Mouse (Mus musculus) stomach, embryonic 15.5 days (tissue): ENCODE measurements at regions not wholly inside any gene's neighbourhood (a gene's known extent, or its start where the extent isn't known, plus 50 kb on each side); places are given as distances from the start of the nearest gene placed in this dataset.

Experiments used
- ATAC-seq: fragments of 200-750 bp; cut with Nextera tagmentation; 2 replicates; pipeline ENCODE4 v1.8.0; 2017; ENCODE audit warnings: low read depth, moderate number of reproducible peaks, moderate TSS enrichment; ENCODE audit not compliant: insufficient read depth, low FRiP score
- H3K27ac ChIP-seq: fragments of 300-500 bp; sonication (generic); 2 replicates; pipeline ENCODE4 v1.5.1; 2015; ENCODE audit warnings: mild to moderate bottlenecking, inconsistent platforms
- H3K27me3 ChIP-seq: fragments of 300-500 bp; sonication (generic); replicated peaks from 2 replicates; pipeline ENCODE4 v1.6.1; 2015; ENCODE audit warnings: inconsistent platforms
- H3K36me3 ChIP-seq: fragments of 300-500 bp; sonication (generic); 2 replicates; pipeline ENCODE4 v1.6.1; 2015; ENCODE audit warnings: inconsistent platforms
- H3K4me1 ChIP-seq: fragments of 300-500 bp; sonication (generic); 2 replicates; pipeline ENCODE4 v1.6.1; 2015; ENCODE audit warnings: inconsistent platforms
- H3K4me2 ChIP-seq: fragments of 300-500 bp; sonication (generic); 2 replicates; pipeline ENCODE4 v1.6.1; 2015; ENCODE audit warnings: mild to moderate bottlenecking, inconsistent platforms
- H3K4me3 ChIP-seq: fragments of 300-500 bp; sonication (generic); replicated peaks from 2 replicates; pipeline ENCODE4 v1.5.1; 2015; ENCODE audit warnings: inconsistent platforms
- H3K9ac ChIP-seq: fragments of 300-500 bp; sonication (generic); 2 replicates; pipeline ENCODE4 v1.6.1; 2015; ENCODE audit warnings: inconsistent platforms
- H3K9me3 ChIP-seq: fragments of 300-500 bp; sonication (generic); 2 replicates; pipeline ENCODE4 v1.6.1; 2016; ENCODE audit warnings: inconsistent platforms
- WGBS: fragments of 180-500 bp; shearing (Covaris S2); methylation state at CpG from one replicate; pipeline ENCODE4 v1.1.7; 2015; 5-methylcytosine and 5-hydroxymethylcytosine counted together

DNA sequence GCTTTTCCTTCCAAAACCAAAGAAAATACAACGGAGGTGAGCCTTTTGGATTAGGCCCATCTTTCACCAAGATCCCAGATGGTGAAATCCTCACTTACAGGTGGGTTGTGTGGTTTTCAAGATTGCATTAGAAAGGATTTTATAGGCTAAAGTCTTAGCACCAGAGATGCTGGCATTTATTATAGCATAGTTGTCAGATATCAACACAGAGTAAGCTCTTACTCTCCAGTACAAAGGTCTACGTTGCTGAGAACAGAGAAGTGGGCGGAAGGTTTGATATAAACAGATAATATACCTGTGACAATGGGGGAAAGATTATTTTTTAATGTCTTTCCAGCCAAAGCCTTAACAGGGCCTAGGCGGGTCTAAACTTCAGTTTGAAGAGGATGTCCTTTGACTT lies 57.4 kb upstream of the Cyp1b1 start:
- no peak overlapping the region for H3K4me2 ChIP-seq
- no peaks in the 10 kb centered on the region for H3K36me3 ChIP-seq
- H3K9me3 ChIP-seq = no peaks in the 10 kb centered on the region
- 69% methylated on average over 4 of the region's 4 CpGs for WGBS
- no peaks in the 10 kb centered on the region for H3K4me1 ChIP-seq
- ATAC-seq = no peak
- H3K4me3 ChIP-seq = no peak overlapping the region
- H3K9ac ChIP-seq = no peak overlapping the region
- H3K27ac ChIP-seq = no peak overlapping the region
- no peaks in the 10 kb centered on the region for H3K27me3 ChIP-seq

DNA sequence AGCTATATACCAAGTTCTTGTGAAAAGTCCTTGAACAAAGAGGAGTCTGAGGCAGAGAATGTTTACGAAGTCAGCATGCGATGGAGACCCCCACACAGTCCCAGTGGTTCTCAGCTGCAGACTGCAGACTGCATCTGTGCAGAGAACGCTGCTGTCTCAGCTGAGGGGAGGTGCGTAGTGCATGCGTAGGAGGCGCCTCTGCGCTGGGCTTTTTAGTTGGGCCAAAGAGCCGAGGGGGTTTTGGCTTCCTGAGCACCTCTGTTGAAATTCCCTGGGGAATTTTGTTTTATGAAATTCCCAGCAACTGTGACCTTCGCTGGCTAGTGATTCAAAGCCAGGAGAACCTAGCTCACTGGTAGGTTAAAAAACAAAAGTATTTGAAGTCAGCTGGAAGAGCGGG lies 56.9 kb upstream of the Cyp1b1 start:
- ATAC-seq = no peak; the same call in 1 of the 2 replicates
- Histone ChIP-seq H3K4me1 (no peaks in the 10 kb centered on the region), H3K4me3 (no peak overlapping the region), H3K27ac (no peak overlapping the region), H3K27me3 (no peaks in the 10 kb centered on the region), H3K9me3 (no peaks in the 10 kb centered on the region), H3K9ac (no peak overlapping the region), H3K4me2 (no peak overlapping the region), H3K36me3 (no peaks in the 10 kb centered on the region)
- WGBS = 39% methylated on average over 10 of the region's 10 CpGs

DNA sequence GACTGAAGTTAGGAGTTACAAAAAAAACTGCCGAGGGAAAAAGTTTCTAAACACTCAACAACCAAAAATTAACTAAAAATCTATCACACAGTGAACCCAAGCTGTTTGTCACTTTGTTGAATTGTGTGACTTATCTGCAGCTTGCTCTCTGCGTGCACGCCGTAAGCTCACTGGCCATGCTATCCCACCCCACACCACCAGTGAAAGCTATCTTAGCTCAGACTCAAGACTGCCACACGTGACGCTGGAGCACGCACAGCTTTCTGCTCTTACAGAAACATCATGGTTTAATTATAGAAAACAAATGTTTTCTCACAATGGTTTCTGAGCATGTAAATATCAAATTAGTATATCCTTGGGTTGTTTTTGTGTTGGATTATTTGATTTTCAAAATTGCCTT lies 56.0 kb upstream of the Cyp1b1 start:
- no peaks in the 10 kb centered on the region for H3K9me3 ChIP-seq
- no peak overlapping the region for H3K9ac ChIP-seq
- no peak overlapping the region for H3K4me2 ChIP-seq
- no peak for ATAC-seq
- no peaks in the 10 kb centered on the region for H3K4me1 ChIP-seq
- H3K36me3 ChIP-seq = no peaks in the 10 kb centered on the region
- H3K27me3 ChIP-seq = no peaks in the 10 kb centered on the region
- no peak overlapping the region for H3K27ac ChIP-seq
- 78% methylated on average over 7 of the region's 7 CpGs for WGBS
- no peak overlapping the region for H3K4me3 ChIP-seq

DNA sequence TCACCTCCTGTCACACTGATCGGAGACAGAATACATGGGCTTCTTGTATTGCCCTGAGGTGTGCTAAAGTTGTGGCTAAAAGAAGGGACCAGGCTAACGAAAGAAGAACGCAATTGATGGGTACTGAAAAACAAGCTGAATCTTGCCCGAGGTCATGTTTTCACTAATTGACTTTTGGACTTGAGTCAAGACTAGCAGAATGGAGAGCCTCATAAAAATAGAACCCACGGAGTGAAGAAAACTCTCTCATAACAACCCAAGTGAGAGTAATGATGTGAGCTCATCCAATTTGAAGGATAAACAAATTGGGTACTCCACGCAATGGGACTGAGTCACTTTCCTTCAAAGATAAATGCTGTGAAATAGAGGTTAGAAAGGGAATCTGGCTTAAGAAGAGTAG lies 55.0 kb upstream of the Cyp1b1 start:
- no peak overlapping the region for H3K27ac ChIP-seq
- WGBS = 75% methylated on average over 6 of the region's 6 CpGs
- H3K27me3 ChIP-seq = no peaks in the 10 kb centered on the region
- no peaks in the 10 kb centered on the region for H3K9me3 ChIP-seq
- no peak overlapping the region for H3K4me2 ChIP-seq
- no peak overlapping the region for H3K9ac ChIP-seq
- no peaks in the 10 kb centered on the region for H3K36me3 ChIP-seq
- H3K4me3 ChIP-seq = no peak overlapping the region
- H3K4me1 ChIP-seq = no peaks in the 10 kb centered on the region
- no peak for ATAC-seq

DNA sequence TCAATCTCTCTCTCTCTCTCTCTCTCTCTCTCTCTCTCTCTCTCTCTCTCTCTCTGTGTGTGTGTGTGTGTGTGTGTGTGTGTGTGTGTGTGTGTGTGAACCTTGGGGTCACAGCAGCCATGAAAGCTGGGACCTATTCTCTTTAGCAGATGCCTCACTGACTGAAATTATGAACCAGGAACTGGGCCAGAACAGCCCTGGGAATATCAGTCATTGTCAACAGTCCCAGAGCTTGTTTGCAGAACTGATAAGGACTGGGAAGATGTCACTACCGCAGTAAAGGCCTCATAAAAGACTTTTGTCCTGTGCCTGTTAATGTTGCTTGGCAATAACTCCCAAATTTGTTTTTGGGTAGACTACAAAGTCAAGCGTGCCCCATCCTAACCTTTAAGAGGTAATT lies 53.2 kb upstream of the Cyp1b1 start:
- no peaks in the 10 kb centered on the region for H3K36me3 ChIP-seq
- no peak overlapping the region for H3K4me3 ChIP-seq
- no peak overlapping the region for H3K4me2 ChIP-seq
- no peak for ATAC-seq
- no peaks in the 10 kb centered on the region for H3K27me3 ChIP-seq
- H3K9ac ChIP-seq = no peak overlapping the region
- no peaks in the 10 kb centered on the region for H3K4me1 ChIP-seq
- 50% methylated on average over 2 of the region's 2 CpGs for WGBS
- H3K9me3 ChIP-seq = no peaks in the 10 kb centered on the region
- no peak overlapping the region for H3K27ac ChIP-seq

DNA sequence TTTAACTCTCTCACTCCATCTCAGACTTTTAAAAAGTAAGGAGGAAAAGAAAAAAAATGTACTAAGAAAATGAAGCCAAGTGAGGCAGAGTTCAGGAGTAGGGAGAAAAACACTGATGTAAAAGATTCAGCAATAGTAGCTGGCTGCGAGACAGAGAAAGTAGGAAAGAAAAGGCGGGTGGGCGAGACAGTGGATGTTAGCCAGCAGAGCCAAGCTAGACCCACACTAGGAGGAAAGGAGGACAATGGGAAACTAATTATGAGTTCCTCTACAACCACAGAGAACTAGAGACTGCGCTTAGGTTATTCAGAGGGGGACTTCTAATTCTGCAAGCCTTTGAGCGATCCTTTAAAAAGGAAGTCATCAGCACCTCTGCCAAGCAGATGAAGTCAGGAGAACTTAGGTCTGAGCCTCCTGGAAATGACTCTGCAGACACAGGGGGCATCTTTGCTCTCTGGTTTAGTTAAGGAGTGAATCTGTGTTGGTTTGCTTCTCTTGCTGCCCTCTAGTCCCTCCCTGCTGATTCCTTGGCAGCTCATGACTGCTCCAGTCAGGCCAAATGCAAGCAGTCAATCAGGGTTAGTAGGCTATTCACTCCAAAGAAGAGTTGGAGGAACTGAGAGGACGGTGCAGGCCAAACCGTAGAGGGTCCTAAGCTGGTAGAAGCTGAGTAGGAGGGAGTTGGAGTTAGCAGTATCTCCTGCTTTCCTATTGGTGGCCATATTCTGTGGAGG lies 50.4 kb upstream of the Cyp1b1 start:
- no peaks in the 10 kb centered on the region for H3K36me3 ChIP-seq
- no peak overlapping the region for H3K4me2 ChIP-seq
- no peaks in the 10 kb centered on the region for H3K4me1 ChIP-seq
- no peaks in the 10 kb centered on the region for H3K27me3 ChIP-seq
- no peak overlapping the region for H3K9ac ChIP-seq
- 81% methylated on average over 7 of the region's 7 CpGs for WGBS
- ATAC-seq = no peak
- peak overlapping the region; percentile 26; the same call in 1 of the 2 replicates for H3K27ac ChIP-seq
- H3K9me3 ChIP-seq = no peaks in the 10 kb centered on the region
- H3K4me3 ChIP-seq = no peak overlapping the region
